Mouse (Mus musculus): ENCODE measurements around the gene Nnmt. TPM values are rescaled to one million over a fixed set of nuclear protein-coding genes. Genes with fewer than 3 reads are reported as not detected.

Gene Nnmt
- total RNA-seq, 2 experiments from 2014 or later: 23.2 to 28.0 TPM

- no peak for DNase-seq
Measured at GRCm38 (mm10) chr9:48558637-48559036, 46.3 kb downstream of the Nnmt start.

DNA sequence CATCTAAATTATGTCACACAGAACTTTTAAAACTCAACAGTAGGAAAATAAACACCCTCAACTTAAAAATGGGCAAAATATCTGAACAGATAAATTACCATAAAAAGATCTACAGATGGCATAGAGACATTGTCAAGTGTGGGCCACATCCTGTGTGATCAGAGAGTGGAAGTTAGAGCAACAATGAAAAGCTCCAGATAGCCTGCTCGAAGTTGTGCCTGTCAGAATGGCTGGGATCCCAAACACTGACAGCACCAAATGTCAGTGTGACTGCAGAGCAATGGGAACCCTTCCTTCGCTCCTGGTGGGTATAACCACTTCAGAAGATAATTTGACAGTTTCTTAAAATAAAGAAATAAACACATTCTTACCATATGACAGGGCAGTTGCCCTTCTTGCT is 55.9 kb downstream of the Nnmt start:
- DNase-seq: no peak

GRCm38 (mm10) chr9:48547233-48547632 is 57.7 kb downstream of the Nnmt start:
- no peak for DNase-seq

Other genes with a start within 250 kb of the Nnmt start
- gene Rexo2, start 124.5 kb downstream of the Nnmt start, total RNA-seq (2021): 100 to 1,000 TPM; 131 TPM
- gene Rbm7, start 109.9 kb downstream of the Nnmt start, total RNA-seq (2021): 10 to 100 TPM; 72.7 to 80.7 TPM
- 10 to 100 TPM; 36.7 to 62.8 TPM for gene Gm5617, start 109.7 kb downstream of the Nnmt start, total RNA-seq (2021)
- gene Zbtb16, start 231.1 kb upstream of the Nnmt start, total RNA-seq (2021): 10 to 100 TPM; 33.5 to 62.9 TPM

Measured in adrenal gland, postnatal 36 days (tissue).